Comparison of ENCODE assay signal across 8 mouse cellular contexts in genomic region chr5:106815923-106816654, GRCm38 (mm10).
DNase-seq lines count a peak whose midpoint lies in the region; ATAC-seq and TF ChIP-seq lines count a peak whose summit lies in the region.

No protein-coding gene starts in this region.

- no peak for TF ChIP-seq CTCF in forebrain, postnatal 0 days (IDR thresholded peaks at IDR 0.05; ENCODE audit: low read depth)

- intact Hi-C loops in left cerebral cortex, postnatal 4 days (cut with DNase I), result no loop called here

- no peak overlapping the region for H3K9ac ChIP-seq in forebrain, postnatal 0 days
- H3K9ac ChIP-seq in hindbrain, embryonic 13.5 days, result no peak overlapping the region

- ATAC-seq in forebrain, postnatal 0 days, result no peak
- ATAC-seq in hindbrain, embryonic 13.5 days (ENCODE audit: low FRiP score), result no peak
- peak; percentile 32; the same call in 1 of the 2 replicates for ATAC-seq in megakaryocyte, adult 5-6 weeks (ENCODE audit: poor library complexity, severe bottlenecking)

- no peak overlapping the region for H3K27ac ChIP-seq in forebrain, embryonic 10.5 days
- H3K27ac ChIP-seq in forebrain, postnatal 0 days (ENCODE audit: low read depth, low read length), result no peak overlapping the region
- no peak overlapping the region for H3K27ac ChIP-seq in hindbrain, embryonic 13.5 days

- H3K4me2 ChIP-seq in forebrain, postnatal 0 days (ENCODE audit: low read depth), result no peak overlapping the region
- peak overlapping the region; percentile 44 for H3K4me2 ChIP-seq in hindbrain, embryonic 13.5 days

- H3K27me3 ChIP-seq in forebrain, embryonic 10.5 days (ENCODE audit: poor library complexity, severe bottlenecking), result peaks cover 34% of the 10 kb centered on the region
- no peaks in the 10 kb centered on the region; the same call in 1 of the 2 replicates for H3K27me3 ChIP-seq in forebrain, postnatal 0 days (ENCODE audit: insufficient read depth, low read length)
- peaks cover 21% of the 10 kb centered on the region for H3K27me3 ChIP-seq in hindbrain, embryonic 13.5 days

- H3K4me1 ChIP-seq in forebrain, embryonic 10.5 days, result peaks cover 18% of the 10 kb centered on the region
- H3K4me1 ChIP-seq in forebrain, postnatal 0 days (ENCODE audit: insufficient read depth), result no peaks in the 10 kb centered on the region
- H3K4me1 ChIP-seq in hindbrain, embryonic 13.5 days (replicated peaks), result peaks cover 7% of the 10 kb centered on the region

- WGBS in forebrain, embryonic 10.5 days, result 58% methylated on average over 15 of the region's 15 CpGs
- WGBS in forebrain, postnatal 0 days, result 57% methylated on average over 15 of the region's 15 CpGs
- WGBS in hindbrain, embryonic 13.5 days, result 60% methylated on average over 15 of the region's 15 CpGs

- DNase-seq in forebrain, embryonic 10.5 days (ENCODE audit: extremely low spot score, low spot score), result no peak
- DNase-seq in forebrain, postnatal 0 days, result no peak
- DNase-seq in ES-CJ7 (ENCODE audit: low read depth, low spot score), result peak; percentile 17
- no peak for DNase-seq in urinary bladder, adult 18-20 months (ENCODE audit: low spot score in 2 of 2)
- DNase-seq in right cerebral cortex, postnatal 25 days, result no peak
- no peak for DNase-seq in left cerebral cortex, postnatal 4 days

- peak overlapping the region; percentile 34 for H3K4me3 ChIP-seq in forebrain, embryonic 10.5 days
- H3K4me3 ChIP-seq in forebrain, postnatal 0 days (ENCODE audit: low read depth, low read length), result no peak overlapping the region
- peak overlapping the region; percentile 22 for H3K4me3 ChIP-seq in hindbrain, embryonic 13.5 days

- H3K9me3 ChIP-seq in forebrain, embryonic 10.5 days, result no peaks in the 10 kb centered on the region
- no peaks in the 10 kb centered on the region for H3K9me3 ChIP-seq in forebrain, postnatal 0 days (ENCODE audit: low read length)
- H3K9me3 ChIP-seq in hindbrain, embryonic 13.5 days, result no peaks in the 10 kb centered on the region

- no peaks in the 10 kb centered on the region for H3K36me3 ChIP-seq in forebrain, embryonic 10.5 days (replicated peaks)
- H3K36me3 ChIP-seq in forebrain, postnatal 0 days (ENCODE audit: insufficient read depth), result no peaks in the 10 kb centered on the region
- H3K36me3 ChIP-seq in hindbrain, embryonic 13.5 days, result no peaks in the 10 kb centered on the region
